Mouse (Mus musculus): ENCODE data around the gene Fam83e.

DNA sequence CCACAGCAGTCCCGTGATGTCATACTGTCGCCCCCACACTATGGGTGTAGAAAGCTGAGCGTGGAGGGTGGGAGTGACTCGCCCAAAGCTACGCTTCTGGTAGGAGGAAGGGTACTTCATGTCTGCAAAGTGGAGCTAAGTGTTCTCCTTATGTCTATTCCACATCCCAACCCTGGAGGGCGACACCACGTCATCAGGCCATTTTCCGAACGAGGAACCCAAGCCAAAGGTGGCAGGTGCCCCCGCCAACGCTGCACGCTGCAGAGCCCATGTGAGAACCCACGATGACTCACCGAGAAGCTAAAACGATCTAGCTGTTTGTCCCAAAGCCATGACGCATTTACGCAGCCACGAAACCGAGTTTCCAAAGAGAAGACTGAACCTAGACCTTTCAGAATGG, 21.3 kb downstream of the Fam83e start:
- no peak for TF ChIP-seq POLR2A (IDR thresholded peaks at IDR 0.05; ENCODE audit: borderline replicate concordance, control insufficient read depth, low read depth, low read length)
- peak; percentile 14; the same call in 1 of the 2 replicates for TF ChIP-seq CTCF (IDR thresholded peaks at IDR 0.05; ENCODE audit: control insufficient read depth, insufficient read depth, low read length)

Measured in bone marrow, adult 2 months (tissue).